Mouse (Mus musculus) CH12.LX (cell line): ENCODE results near the gene Zkscan7.

Experiments
- CHD1 ChIP-seq: IDR thresholded peaks from 2 replicates; pipeline ENCODE4 v1.6.1; 2012; ENCODE audit warnings: low read depth, low read length, improper control_type of control experiment, inconsistent platforms
- CTCF ChIP-seq, 2 experiments: IDR thresholded peaks in 1 of 2; conservative IDR thresholded peaks in 1 of 2; 2 replicates each; pipeline ENCODE4 v1.5.1; 2011 to 2012; ENCODE audit warnings: low read depth in 2 of 2, low read length in 2 of 2, improper control_type of control experiment in 1 of 2, inconsistent platforms in 1 of 2, mild to moderate bottlenecking in 1 of 2, moderate library complexity in 1 of 2
- ELF1 ChIP-seq: IDR thresholded peaks from 2 replicates; pipeline ENCODE4 v1.6.1; 2014; ENCODE audit warnings: low read depth, mild to moderate bottlenecking, inconsistent platforms, low read length, improper control_type of control experiment
- IRF4 ChIP-seq: IDR thresholded peaks from 2 replicates; pipeline ENCODE4 v1.6.1; 2014; ENCODE audit warnings: low read depth, mild to moderate bottlenecking, inconsistent platforms, low read length, improper control_type of control experiment
- MEF2A ChIP-seq: IDR thresholded peaks from 2 replicates; pipeline ENCODE4 v1.6.1; 2014; ENCODE audit warnings: low read depth, mild to moderate bottlenecking, inconsistent platforms, low read length, improper control_type of control experiment, borderline replicate concordance
- MXI1 ChIP-seq: IDR thresholded peaks from 2 replicates; pipeline ENCODE4 v1.6.1; 2011; ENCODE audit warnings: mild to moderate bottlenecking, low read depth, low read length, improper control_type of control experiment
- MYC ChIP-seq: IDR thresholded peaks from 2 replicates; pipeline ENCODE4 v1.6.1; 2011; ENCODE audit warnings: low read depth, mild to moderate bottlenecking, improper control_type of control experiment, low read length
- POLR2A ChIP-seq: IDR thresholded peaks from 2 replicates; pipeline ENCODE4 v1.6.1; 2011; ENCODE audit warnings: low read depth, mild to moderate bottlenecking, improper control_type of control experiment, low read length
- SMC3 ChIP-seq: IDR thresholded peaks from 2 replicates; pipeline ENCODE4 v1.6.1; 2011; ENCODE audit warnings: low read depth, low read length, improper control_type of control experiment
- TCF12 ChIP-seq: IDR thresholded peaks from 2 replicates; pipeline ENCODE4 v1.6.1; 2014; ENCODE audit warnings: low read depth, mild to moderate bottlenecking, inconsistent platforms, low read length, improper control_type of control experiment
- UBTF ChIP-seq: IDR thresholded peaks from 2 replicates; pipeline ENCODE4 v1.6.1; 2012; ENCODE audit warnings: low read depth, mild to moderate bottlenecking, inconsistent platforms, low read length, improper control_type of control experiment, moderate library complexity

- TF ChIP-seq POLR2A = no peak
- no peak for TF ChIP-seq CTCF (conservative IDR thresholded peaks at IDR 0.05 in 1 of 2, IDR thresholded peaks at IDR 0.05 in 1 of 2; ENCODE audit: low read depth in 2 of 2, low read length in 2 of 2)
- no peak for TF ChIP-seq MXI1
- no peak for TF ChIP-seq SMC3
- no peak for TF ChIP-seq UBTF
- no peak for TF ChIP-seq CHD1
- no peak for TF ChIP-seq MEF2A
- no peak for TF ChIP-seq TCF12
- TF ChIP-seq MYC = no peak
- no peak for TF ChIP-seq IRF4
- no peak for TF ChIP-seq ELF1
Measured at GRCm38 (mm10) chr9:122874653-122875052, 10.8 kb upstream of the Zkscan7 start.
